In the genomic region with DNA sequence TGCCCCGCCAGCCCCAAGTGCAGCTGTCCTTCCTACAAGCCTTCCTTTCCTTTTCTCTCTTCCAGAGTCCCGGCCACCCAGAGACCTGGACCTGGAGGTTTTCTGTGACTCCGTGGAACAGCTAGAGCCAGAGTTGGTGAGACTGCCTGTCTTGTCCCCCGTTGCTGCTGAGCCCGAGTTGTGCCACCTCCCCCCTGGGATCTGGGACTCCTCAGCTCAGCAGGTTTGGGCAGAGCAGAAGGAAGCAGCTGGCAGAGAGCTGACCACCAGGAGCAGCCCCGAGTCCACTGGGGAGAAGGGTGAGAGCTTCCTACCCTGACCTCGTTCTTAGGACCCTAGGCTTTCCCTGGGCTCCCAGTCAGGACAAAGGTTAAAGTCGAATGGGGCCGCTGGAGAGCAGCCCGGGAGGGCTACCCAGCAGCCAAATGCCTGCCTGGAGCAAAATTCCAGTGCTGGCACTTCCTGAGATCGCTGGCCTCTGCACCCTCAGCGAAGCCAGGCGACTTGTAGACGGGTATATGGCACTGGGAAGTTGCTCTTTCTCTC, we compare ENCODE assay signal across 13 mouse cellular contexts. TPM values are rescaled to one million over a fixed set of nuclear protein-coding genes. Genes with fewer than 3 reads are reported as not detected.
DNase-seq lines count a peak whose midpoint lies in the region; ATAC-seq lines count a peak whose summit lies in the region.
"Had no signal": no experiment of that assay in that cellular context is flagged by ENCODE, and none has a peak within 500 bp of the region (broad histone marks: within the 10 kb centered on the region; RNA-seq: fewer than 3 reads in every experiment).

No protein-coding gene starts in this region.

- H3K9me3 ChIP-seq in heart, embryonic 13.5 days = no peaks in the 10 kb centered on the region
- H3K9me3 ChIP-seq: hindbrain, embryonic 15.5 days had no signal

- no peak overlapping the region for H3K27ac ChIP-seq in heart, embryonic 13.5 days (replicated peaks)
- H3K27ac ChIP-seq: hindbrain, embryonic 15.5 days had no signal

- H3K4me3 ChIP-seq in heart, embryonic 13.5 days = peak overlapping the region; percentile 1; the same call in 1 of the 2 replicates
- H3K4me3 ChIP-seq: hindbrain, embryonic 15.5 days had no signal

- peak overlapping the region; percentile 93 for H3K4me2 ChIP-seq in heart, embryonic 13.5 days
- H3K4me2 ChIP-seq: hindbrain, embryonic 15.5 days; lung, embryonic 14.5 days had no signal

- H3K9ac ChIP-seq in heart, embryonic 13.5 days = peak overlapping the region; percentile 54
- H3K9ac ChIP-seq: hindbrain, embryonic 15.5 days; lung, embryonic 14.5 days had no signal

- ATAC-seq in heart, embryonic 13.5 days (ENCODE audit: extremely low read depth, insufficient number of reproducible peaks, low FRiP score, low TSS enrichment) = no peak
- ATAC-seq: activated CD4-positive, CD25-positive, alpha-beta regulatory T cell, adult 4 months had no signal

- H3K27me3 ChIP-seq in heart, embryonic 13.5 days (replicated peaks) = peaks cover 22% of the 10 kb centered on the region

- peaks cover 6% of the 10 kb centered on the region; the same call in 1 of the 2 replicates for H3K36me3 ChIP-seq in heart, embryonic 13.5 days
- H3K36me3 ChIP-seq: hindbrain, embryonic 15.5 days had no signal

- H3K4me1 ChIP-seq in heart, embryonic 13.5 days = peaks cover 37% of the 10 kb centered on the region

- intact Hi-C loops in heart, postnatal 10 days (cut with DNase I) = no loop called here

- peak; percentile 41 for DNase-seq in adrenal gland, adult 2 months
- no peak for DNase-seq in adrenal gland, adult 8-10 months
- no peak for DNase-seq in heart, postnatal 10 days
- DNase-seq in kidney, postnatal 10 days = peak; percentile 75
- DNase-seq in yolk sac, embryonic 10.5 days (ENCODE audit: low spot score) = peak; percentile 71
- no peak for DNase-seq in lung, postnatal 4 days
- DNase-seq in layer of hippocampus, adult 18-20 months (ENCODE audit: low spot score in 2 of 2) = no peak
- DNase-seq: lung, embryonic 14.5 days had no signal

- 52% methylated on average over 13 of the region's 14 CpGs for WGBS in heart, embryonic 13.5 days

RNA-seq across cellular contexts. Expression of a gene that starts 3.8 kb away (rescaled TPM):
- total RNA-seq in adrenal gland, adult 2 months (2021) = 100 to 1,000 TPM in 1 of 2 experiments, 10 to 100 TPM in 1; 88.4 to 175 TPM
- polyA plus RNA-seq in adrenal gland, adult 2 months (2012; rRNA removed) = 70.3 and 91.9 TPM in 2 replicates
- 100 to 1,000 TPM; 114 to 181 (median 146) TPM for total RNA-seq in adrenal gland, adult 8-10 months (2022)
- 12.0 and 14.3 TPM in 2 replicates for polyA plus RNA-seq in heart, embryonic 13.5 days (2015; fragmentation: Nextera tagmentation; extraction: Ambion mirVana)
- 10 to 100 TPM; 35.5 to 37.4 TPM for total RNA-seq in heart, postnatal 10 days (2021)
- 10 to 100 TPM; 75.1 to 90.2 TPM for total RNA-seq in layer of hippocampus, adult 18-20 months (2021)

RNA-seq across cellular contexts. Expression of a gene that starts 3.8 kb away (rescaled TPM):
- total RNA-seq in adrenal gland, adult 2 months (2021) = 10 to 100 TPM in 1 of 2 experiments, 1 to 10 TPM in 1; 6.3 to 14.3 TPM
- polyA plus RNA-seq in adrenal gland, adult 2 months (2012; rRNA removed) = 21.4 and 24.7 TPM in 2 replicates
- total RNA-seq in adrenal gland, adult 8-10 months (2022) = 10 to 100 TPM; 10.0 to 18.9 (median 13.6) TPM
- 7.8 and 8.7 TPM in 2 replicates for polyA plus RNA-seq in heart, embryonic 13.5 days (2015; fragmentation: Nextera tagmentation; extraction: Ambion mirVana)
- 10 to 100 TPM; 26.7 to 27.7 TPM for total RNA-seq in heart, postnatal 10 days (2021)
- 10 to 100 TPM; 11.0 TPM for total RNA-seq in layer of hippocampus, adult 18-20 months (2021)
- total RNA-seq: megakaryocyte-erythroid progenitor cell, adult 5-6 weeks had no signal
- polyA plus RNA-seq: G1E had no signal

RNA-seq across cellular contexts. Expression of a gene that starts 10.8 kb away (rescaled TPM):
- total RNA-seq in adrenal gland, adult 2 months (2021) = 10 to 100 TPM; 70.9 to 83.7 TPM
- 15.7 and 16.5 TPM in 2 replicates for polyA plus RNA-seq in adrenal gland, adult 2 months (2012; rRNA removed)
- 10 to 100 TPM; 75.2 to 90.2 (median 86.0) TPM for total RNA-seq in adrenal gland, adult 8-10 months (2022)
- polyA plus RNA-seq in heart, embryonic 13.5 days (2015; fragmentation: Nextera tagmentation; extraction: Ambion mirVana) = 2.8 and 3.0 TPM in 2 replicates
- total RNA-seq in heart, postnatal 10 days (2021) = 10 to 100 TPM; 20.4 to 22.6 TPM
- total RNA-seq in layer of hippocampus, adult 18-20 months (2021) = 10 to 100 TPM; 53.7 to 57.3 TPM

RNA-seq across cellular contexts. Expression of a gene that starts 27.0 kb away (rescaled TPM):
- 1 to 10 TPM; 2.8 to 7.0 TPM for total RNA-seq in adrenal gland, adult 2 months (2021)
- polyA plus RNA-seq in adrenal gland, adult 2 months (2012; rRNA removed) = 3.3 and 4.5 TPM in 2 replicates
- total RNA-seq in adrenal gland, adult 8-10 months (2022) = 1 to 10 TPM; 6.1 to 9.3 (median 8.6) TPM
- 5.7 and 6.2 TPM in 2 replicates for polyA plus RNA-seq in heart, embryonic 13.5 days (2015; fragmentation: Nextera tagmentation; extraction: Ambion mirVana)
- total RNA-seq in heart, postnatal 10 days (2021) = 1 to 10 TPM; 3.1 to 3.9 TPM
- 10 to 100 TPM; 11.2 to 12.5 TPM for total RNA-seq in layer of hippocampus, adult 18-20 months (2021)

Comparison
In these comparisons a context has a peak if more than half of its experiments do, and no peak if none do; other contexts are left out.
1. DNase-seq: peak in adrenal gland, adult 2 months (single experiment), kidney, postnatal 10 days (single experiment) and yolk sac, embryonic 10.5 days (single experiment); none in adrenal gland, adult 8-10 months (single experiment), heart, postnatal 10 days (0 of 2), lung, postnatal 4 days (0 of 2) and layer of hippocampus, adult 18-20 months (0 of 2).